Mouse (Mus musculus) urinary bladder, adult 2 months (tissue): ENCODE results near the gene Apoh. TPM values are rescaled to one million over a fixed set of nuclear protein-coding genes. Genes with fewer than 3 reads are reported as not detected.
A peak's percentile ranks its signal among the peaks of the same experiment; 100 is the strongest.

Experiments
- DNase-seq: peaks from one replicate; pipeline ENCODE4 v3.0.0; 2022; ENCODE audit warnings: low spot score
- polyA plus RNA-seq: library from polyadenylated mRNA; depleted of rRNA; stranded (reverse); fragments of >200 nt; gene quantifications from 2 replicates; pipeline ENCODE4 v1.2.3, GENCODE M21; 2012

Apoh gene
- polyA plus RNA-seq, 1 experiment = 0.17 TPM

DNA sequence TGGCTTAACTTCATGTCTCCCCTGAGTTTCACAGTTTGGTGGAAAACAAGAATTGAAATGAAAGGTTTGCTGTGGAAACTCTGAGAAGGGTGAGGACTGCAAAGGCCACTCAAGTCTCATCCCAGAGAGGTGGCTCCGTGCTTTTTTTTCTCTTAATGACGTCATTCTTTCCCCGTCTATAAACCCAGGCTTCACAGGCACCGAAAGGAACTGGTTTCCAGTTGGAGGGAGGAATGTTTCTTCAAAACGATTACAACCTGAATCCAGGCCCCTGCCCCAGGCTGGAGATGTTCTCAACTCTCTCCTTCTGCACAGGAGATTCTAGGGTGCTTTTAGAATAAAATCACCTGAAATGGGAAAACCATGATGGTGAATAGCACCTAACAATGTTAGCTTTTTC, 10.1 kb upstream of the Apoh start:
- DNase-seq = no peak

DNA sequence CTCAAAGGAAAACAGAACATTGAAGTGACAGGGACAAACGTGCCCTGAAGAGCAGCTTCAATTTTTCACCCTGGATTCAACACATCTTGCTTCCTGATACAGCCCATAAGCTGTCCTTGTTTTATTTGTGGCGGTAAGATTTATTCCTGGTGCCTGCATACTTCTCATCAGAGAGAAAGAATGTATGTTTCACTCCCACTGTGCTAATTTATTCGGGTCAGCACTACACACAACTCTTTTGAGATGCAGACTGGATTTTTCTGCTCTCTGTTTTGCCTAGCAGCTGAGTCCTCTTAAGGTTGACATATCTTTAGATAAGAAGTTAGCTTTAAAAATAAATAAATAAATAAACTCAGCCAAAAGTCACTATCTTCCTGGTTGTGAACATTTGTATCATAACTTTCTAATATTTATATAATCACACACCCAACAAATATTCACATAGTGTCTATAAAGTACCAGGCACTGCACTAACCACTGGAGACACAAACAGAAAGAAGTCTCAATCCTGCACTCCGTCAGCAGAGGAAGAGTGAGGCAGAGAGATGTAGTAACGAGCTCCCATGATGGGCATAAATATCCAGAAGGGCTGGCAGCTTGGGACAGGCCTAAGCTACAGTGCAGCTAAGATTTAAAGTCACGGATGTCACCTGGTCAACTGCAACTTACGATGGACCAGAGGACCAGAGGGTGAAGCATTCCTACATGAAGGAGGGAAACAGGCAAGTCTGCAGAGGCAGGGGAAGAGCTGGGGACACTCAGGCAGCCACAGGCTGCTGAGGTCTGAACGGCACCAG, 9.4 kb upstream of the Apoh start:
- DNase-seq = no peak

DNA sequence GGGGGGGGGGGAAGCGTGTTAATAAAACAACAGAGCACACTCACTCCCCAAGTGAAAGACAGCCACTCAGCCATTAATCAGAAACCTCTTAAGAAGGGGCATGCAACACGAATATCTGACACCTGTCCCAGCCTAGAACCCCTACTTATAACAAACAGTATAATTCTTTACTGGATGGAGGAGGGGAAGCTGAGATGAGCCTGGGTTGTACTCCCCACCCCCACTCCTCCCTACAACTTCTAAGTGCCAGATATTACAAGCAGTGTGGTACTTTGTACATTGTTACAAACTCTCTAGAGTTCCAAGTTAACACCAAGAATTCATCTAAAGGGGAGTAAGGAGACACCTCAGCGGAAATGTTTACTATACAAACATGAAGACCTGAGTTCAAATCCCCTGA, 8.5 kb upstream of the Apoh start:
- no peak for DNase-seq

DNA sequence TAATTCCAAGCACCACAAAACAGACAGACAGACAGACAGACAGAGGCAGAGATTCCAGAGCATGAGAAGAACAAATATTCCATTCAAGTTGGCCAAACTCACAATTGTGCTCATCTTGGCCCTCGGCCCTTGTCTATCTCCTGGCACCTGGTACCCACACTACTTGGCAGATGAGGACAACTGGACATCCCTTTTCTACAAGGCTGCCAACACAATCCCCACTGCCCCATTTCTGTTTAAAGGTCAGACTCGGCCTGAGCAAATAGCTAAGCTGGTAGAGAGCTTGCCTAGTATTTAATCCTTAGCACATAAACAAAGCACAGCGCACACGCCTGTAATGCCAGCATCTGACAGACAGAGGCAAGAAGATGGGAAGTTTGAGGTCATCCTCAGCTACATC, 7.6 kb upstream of the Apoh start:
- no peak for DNase-seq

DNA sequence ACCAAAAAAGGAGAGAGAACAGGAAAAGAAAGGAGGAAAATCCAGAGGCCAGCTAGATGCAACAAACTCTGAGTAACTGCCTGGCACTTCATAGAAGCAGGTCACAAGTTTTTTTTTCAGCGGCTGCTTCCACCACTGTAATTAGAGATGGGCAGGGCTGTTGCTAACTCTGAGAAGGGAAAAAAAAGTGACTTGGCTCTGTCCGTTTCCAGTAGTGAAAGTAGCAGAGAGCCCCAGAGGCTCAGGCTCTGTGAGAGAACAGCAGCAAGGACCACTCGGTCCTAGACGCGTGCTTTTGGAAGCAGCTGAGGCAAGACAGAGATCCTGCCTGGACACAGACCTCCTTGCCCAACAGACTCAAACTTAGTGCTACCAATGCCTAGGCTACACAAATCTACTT, 6.7 kb upstream of the Apoh start:
- no peak for DNase-seq

DNA sequence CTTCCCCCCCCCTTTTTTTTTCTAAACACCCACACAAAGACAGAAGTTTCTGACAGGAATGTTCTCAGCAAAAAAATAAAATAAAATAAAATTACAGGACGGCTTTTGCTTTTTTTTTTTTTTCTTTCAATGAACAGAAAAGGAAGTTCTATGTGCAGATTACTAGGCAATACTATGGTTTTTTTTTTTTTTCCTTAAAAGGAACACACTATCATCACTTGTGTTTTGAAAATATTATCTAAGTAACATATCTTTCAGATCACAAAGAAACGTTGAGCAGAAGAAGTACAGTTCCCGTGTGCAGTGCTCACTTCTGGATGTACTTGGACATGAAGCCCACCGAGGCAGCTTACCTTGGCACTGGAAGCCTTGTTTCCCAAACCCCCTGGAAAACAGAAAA, 2.9 kb upstream of the Apoh start:
- no peak for DNase-seq

DNA sequence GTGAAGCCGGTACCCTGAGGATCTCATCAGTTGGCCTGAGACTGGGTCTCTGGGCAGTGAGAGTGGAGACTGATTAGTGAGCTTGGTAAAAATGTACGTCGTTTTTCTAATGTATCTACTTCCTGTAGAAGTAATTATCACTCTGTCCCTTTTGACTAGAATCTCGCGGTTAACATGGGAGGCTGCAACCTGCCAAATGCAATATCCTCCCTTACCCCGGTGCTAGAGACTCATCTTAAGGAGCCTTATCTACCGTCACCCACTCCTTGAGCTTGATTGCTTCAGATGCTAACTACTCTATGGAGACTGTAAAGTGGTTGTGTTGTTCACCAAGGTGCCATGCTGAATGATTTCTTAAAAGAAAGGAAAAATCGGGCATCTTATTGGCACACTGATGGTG, 1.4 kb upstream of the Apoh start:
- no peak for DNase-seq

DNA sequence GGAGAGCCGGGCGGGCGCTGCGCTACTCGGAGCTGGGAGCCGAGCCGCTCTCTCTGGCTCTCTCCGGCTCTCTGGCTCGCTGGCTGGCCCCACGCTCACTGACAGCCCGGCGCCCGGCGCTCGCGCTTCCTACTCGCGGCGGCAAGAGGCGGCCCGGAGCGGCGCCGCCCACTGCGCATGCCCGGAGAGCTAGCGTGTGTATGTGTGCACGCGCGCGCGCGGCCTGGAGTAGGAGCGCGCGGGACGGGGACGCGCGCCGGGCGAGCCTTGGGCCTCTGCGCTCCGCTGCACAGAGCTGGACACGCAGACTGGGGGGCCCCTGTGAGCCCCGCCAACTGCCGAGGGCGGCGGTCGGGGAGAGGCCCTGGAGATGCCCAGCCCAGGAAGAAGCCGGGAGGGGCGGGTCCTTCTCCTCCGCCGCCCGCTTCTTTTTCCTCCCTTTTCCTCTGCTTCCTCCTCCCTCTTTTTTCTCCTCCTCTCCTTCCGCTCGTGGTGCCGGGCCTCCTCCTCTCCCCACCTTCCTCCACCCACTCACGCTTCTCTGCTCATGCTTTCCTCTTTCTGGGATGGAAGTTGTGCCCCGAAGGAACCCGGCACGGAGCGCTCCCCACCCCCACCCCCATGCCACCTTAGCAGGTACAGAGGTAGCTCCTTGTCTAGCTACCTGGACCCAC, 772 bp downstream of the Apoh start, which contains the start of gene Prkca:
TSS of gene Prkca (minus strand) at position 140 of the 674 bp plus-strand sequence.
- DNase-seq = peak; percentile 92

DNA sequence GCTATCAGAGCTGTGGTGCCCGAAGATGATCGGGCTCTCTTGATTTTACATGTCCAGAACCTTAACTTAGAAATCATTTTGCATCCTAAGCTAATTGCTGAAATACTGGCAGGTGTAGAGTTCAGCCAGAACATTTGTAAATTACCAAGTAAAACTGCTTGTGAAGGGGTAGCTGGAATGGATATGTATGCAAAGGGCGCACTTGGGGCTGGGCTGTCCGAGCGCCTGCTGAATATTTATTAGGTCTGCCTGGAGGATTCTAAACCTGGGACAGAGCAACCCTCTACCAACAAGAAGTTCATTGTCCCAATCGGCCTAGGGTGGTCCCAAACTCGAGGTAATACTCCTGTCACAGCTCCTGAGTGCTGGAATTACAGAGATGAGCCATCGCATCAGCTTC, 1.6 kb downstream of the Apoh start:
- no peak for DNase-seq

DNA sequence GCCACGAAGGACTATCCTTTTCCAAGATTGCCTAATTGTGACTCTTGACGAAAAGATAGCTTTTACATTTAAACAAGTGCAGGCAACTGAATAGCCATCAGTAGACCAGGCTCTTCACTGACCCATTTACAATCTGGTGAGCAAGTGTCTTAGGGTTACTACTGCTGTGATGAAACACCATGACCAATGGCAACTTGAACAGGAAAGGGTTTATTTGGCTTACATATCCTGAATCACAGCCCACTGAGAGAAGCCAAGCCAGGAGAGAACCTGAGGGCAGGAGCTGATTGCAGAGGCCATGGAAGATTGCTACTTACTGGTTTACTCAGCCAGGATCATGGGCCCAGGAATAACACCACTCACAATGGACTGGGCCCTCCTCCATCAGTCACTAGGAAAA, 2.2 kb downstream of the Apoh start:
- no peak for DNase-seq

DNA sequence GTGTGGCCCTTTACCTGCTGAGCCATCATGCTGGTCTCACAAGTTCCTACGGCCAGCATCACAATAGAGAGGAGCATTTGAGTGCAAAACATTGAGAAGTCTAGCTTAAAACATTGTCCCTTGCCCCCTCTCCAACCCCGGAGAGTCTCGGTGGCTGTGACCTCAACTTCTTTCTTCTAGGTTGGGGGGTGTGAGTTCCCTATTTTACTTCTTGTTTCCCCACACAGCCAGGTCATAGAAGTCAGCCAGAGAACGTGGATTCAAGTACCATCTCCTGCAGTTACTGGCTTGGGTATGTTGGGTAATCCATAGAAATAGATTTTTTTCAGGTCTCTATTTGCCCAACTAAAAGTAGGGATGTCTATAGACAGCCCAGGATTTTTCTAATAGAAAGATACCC, 7.6 kb downstream of the Apoh start:
- no peak for DNase-seq

DNA sequence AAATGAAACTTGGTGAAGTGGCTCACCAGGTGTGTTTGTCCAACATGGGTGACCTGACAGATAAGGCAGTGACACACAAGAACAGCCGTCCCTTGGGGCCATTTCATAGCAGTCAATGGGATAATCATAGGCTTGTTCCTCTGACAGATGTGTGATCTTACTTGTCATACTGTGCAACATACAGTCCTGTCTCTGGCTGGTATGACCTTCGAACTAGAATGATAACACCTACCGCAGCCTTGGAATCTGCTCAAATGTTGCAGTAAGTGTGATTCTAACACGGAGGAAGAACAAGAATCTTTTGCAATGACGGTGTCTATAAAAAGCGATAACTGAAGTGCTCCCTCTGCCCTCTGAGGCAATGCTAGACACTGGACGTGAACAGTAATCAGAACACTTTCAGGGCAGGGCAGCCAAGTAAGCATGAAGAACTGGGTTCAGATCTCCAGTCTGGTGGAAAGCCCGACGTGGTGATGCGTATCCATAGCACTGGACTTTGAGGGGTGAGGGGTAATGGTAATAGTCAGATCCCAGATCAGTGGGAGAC, 9.8 kb downstream of the Apoh start:
- DNase-seq = no peak

DNA sequence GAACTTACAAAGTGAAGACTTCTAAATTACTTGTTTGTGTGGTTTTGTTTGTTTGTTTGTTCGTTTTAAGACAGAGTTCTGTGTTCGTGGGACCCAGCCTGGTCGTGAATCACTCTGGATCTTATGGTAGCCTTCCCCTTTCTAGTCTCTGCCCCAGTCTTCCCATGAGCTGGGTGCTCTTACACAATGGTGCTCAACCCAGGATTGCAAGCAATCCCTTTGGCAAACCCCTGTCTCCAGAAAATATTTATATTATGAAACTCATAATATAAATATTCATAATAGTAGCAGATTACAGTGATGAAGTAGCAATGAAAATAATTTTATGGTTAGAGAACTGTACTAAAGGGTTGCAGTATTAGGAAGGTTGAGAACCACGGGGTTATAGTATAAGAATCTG, 12.9 kb downstream of the Apoh start:
- DNase-seq = no peak

DNA sequence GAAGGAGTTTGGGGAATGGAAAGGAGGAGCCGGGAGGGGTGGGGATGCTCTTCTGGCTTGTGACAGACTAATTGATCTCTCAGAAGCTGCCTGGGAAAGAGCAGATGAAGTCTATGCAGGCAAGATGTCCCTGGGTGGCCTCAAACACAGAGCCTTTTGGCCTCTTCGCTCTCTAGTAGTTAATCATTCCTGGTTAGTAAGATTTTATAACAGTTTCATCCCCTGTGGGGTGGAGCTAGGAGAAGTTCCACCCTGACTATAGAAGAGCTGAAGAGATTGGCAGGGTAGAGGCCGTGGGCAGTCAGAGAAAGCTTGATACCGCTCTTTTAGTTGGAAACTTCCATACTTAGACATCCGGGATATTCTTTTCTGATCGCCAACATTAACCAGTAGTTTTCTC, 15.8 kb downstream of the Apoh start:
- no peak for DNase-seq

DNA sequence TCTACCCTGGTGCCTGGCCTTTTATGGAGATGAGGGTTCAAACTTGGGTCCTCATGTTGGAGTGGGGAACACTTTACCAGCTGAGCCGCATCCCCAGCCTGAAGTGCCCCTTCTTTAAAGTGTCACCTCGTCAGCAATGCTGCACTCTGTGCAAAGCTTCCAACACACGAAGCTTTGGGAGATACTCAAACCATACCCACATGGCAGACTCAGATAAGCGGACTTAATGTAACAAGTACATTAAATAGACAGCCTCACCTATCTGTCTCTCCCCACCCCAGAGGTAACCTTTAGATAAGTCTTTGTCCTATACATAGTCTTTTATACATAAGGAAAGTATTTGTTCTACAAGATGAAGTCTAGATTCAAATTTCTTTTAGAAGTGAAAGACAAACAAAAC, 17.8 kb downstream of the Apoh start:
- DNase-seq = no peak

DNA sequence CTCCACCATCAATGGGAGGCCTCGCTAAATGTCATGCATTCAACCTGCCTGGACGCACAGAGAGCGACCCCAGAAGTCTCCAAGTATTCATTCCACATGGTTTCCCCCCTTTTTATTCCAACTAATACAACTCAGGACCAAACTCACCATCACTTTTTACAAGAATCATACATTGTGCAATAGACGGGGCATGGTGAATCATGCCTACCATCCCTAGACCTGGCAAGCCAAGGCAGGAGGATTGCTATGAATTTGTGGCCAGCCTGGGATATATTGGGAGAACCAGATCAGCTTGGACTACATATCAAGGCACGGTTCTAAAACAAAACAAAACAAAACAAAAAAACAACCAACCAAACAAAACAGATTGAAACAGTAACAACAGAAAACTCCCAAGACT, 19.8 kb downstream of the Apoh start:
- no peak for DNase-seq

DNA sequence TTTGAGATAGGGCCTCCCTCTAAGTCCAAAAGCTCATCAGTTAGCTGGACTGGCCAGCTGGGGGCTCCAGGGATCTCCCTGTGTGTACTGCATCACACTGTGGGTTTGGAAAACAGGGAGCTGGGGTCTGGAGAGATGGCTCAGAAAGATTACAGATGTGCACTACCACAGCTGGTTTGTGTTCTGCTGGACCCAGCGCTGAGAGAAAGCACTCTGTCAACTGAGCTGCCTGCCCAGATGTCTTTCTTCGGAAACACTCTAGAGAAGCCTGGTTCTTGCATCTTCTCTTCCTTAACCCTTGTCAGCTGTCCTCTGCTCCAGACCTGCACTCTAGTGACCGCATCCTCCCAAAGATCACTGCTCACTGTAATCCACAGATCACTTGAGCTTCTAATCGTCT, 20.8 kb downstream of the Apoh start:
- no peak for DNase-seq

DNA sequence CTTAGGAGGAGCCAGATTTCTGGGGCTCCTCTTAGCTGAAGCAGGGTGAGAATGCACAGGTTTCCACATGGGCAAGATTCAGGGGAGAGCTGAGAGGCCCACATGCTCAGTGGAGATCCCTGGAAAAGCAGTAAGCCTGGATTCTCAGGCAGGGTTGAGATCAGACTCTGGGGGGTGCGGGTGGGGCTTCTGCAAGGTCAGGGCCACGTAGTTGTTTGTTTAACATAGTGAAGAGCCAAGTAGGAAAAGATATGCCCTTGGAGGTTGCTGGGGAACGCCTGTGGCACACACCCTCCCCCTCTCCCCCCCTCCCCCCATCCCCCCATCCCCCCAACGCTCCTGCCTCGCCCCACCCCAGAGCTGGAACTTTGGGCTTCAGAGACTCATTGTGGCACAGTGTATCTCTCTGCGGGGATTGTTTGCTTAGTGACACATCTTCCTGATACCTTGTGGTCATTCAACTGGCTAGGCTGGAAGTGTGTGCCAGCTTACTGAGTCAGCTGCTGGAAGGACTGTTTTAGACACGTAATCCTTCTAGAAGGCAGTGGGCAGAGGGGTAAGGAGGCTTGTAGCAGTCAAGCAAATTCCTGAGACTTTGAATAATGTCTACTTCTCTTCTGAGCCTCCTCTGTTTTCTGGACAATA, 21.9 kb downstream of the Apoh start:
- no peak for DNase-seq

DNA sequence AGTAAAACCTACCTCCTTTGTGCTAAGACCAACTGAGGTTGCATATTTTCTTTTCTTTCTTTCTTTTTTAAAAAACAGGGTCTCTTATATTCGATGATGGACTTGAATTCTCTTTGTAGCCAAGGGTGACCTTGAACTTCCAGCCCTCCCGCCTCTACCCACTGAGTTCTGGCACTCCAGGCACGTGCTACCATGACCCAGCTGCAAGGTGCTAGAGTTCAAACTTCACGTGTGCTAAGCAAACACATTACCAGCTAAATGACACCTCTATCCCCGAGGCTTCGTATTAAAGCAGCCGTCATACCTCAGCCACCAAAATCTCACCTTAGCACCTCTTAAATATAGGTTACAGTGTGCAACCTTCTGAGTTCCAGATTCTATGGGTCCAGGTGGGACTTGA, 22.4 kb downstream of the Apoh start:
- DNase-seq = no peak

DNA sequence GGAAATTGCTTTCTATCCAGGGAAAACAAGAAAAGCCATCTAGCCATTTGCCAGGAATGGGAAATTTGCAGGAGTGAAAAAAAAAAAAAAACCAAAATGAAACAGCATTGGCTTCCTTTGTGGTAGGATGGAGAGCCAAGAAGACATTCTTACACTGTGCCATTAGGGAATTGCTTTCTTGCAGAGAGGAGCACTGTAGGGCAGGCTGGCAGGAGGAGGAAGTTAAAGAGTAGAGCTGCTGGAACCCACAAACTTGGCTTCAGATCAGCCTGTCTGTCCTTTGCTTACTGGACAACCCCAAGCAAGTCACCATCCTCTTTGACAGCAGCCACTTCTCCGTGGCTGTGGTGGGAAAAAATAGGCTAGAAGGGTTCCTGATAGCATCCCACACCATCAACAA, 23.9 kb downstream of the Apoh start:
- no peak for DNase-seq

DNA sequence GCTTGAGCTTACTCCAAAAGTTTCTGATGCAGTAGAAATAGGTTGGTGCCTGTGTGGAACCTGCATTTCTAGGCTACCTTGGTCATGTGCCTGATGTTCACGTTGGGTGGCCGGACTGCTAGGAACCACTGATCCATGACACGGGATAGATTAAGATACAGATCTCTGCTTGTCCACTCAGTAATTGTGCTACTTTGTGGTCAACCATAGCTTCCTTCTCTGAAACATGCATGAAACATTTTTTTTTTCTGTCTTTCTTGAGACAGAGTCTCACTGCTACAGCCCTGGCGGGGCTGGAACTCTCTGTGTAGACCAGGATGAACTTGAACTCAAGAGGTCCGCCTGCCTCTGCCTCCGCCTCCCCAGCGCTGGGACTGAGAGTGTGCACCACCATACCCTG, 33.7 kb downstream of the Apoh start:
- no peak for DNase-seq

DNA sequence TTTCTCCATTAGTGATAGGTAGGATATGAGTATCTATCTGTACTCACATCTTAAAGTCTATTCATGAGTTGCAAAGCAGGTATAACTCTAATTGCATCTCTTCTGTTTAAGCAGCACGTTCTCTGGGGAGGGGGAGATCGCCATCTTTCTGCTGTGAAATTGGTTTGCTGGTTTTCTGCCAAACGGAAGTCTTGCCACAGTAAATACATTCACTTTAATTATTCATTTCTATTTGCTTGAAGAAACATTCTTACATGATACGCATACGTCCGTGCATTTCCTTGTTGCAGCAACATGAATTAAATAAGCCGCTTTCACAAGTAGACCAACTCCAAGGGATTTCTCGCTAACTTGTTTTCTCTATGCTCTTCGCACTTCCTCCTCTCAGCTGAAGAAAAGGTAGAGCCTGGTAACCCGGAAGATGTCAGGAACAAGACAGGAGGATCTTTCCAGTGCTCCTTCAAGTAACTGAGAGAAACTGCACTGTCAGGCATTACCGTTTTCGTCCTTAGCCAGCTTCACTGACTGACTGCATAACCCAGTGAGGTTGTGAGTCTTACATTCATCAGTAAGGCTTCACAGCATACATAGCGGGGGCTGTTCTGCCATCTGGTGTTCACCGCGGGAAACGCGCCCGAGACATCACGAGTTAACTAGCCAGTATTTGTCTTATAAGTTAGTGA, 34.7 kb downstream of the Apoh start:
- peak; percentile 41 for DNase-seq
